Mouse (Mus musculus): Measurements from ENCODE around the gene 4930452B06Rik.

DNA sequence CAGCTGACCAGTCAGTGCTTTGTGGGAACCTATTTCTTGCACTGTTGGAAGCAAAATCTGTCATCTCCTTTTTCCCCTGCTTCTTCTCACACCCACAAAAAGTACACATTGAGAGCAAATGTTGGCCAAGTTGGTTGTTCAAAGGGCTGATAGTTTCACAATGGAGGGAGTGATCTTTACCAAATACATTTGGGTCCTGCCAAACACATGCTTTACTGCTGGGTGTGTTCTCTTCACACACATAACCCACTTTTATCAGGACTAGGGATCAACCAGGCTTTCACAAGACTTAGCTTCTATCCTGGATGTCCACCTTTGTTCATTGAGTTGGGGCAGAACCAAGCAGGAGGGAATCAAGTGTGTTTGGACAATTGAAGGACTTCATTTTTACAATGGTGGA lies 267.5 kb downstream of the 4930452B06Rik start:
- TF ChIP-seq CTCF (IDR thresholded peaks at IDR 0.05) (no peak), POLR2A (IDR thresholded peaks at IDR 0.05; ENCODE audit: insufficient read depth, low read depth, low read length) (no peak)

Data from heart, adult 2 months (tissue).